Mouse (Mus musculus) liver, adult 10 weeks (tissue): Measurements from ENCODE around the gene Zfp651. TPM values are rescaled to one million over a fixed set of nuclear protein-coding genes. Genes with fewer than 3 reads are reported as not detected.

Source experiments
- polyA plus RNA-seq: library from polyadenylated mRNA; stranded (reverse); fragments of 350-450 nt; fragmentation: Illumina TruSeq; extraction: RNeasy Lipid Tissue Mini Kit (QIAGEN cat#74804); gene quantifications from one replicate; pipeline ENCODE4 v1.2.3, GENCODE M21; 2014; ENCODE audit warnings: low read depth, low replicate concordance

Zfp651 gene
- not detected for polyA plus RNA-seq

DNA sequence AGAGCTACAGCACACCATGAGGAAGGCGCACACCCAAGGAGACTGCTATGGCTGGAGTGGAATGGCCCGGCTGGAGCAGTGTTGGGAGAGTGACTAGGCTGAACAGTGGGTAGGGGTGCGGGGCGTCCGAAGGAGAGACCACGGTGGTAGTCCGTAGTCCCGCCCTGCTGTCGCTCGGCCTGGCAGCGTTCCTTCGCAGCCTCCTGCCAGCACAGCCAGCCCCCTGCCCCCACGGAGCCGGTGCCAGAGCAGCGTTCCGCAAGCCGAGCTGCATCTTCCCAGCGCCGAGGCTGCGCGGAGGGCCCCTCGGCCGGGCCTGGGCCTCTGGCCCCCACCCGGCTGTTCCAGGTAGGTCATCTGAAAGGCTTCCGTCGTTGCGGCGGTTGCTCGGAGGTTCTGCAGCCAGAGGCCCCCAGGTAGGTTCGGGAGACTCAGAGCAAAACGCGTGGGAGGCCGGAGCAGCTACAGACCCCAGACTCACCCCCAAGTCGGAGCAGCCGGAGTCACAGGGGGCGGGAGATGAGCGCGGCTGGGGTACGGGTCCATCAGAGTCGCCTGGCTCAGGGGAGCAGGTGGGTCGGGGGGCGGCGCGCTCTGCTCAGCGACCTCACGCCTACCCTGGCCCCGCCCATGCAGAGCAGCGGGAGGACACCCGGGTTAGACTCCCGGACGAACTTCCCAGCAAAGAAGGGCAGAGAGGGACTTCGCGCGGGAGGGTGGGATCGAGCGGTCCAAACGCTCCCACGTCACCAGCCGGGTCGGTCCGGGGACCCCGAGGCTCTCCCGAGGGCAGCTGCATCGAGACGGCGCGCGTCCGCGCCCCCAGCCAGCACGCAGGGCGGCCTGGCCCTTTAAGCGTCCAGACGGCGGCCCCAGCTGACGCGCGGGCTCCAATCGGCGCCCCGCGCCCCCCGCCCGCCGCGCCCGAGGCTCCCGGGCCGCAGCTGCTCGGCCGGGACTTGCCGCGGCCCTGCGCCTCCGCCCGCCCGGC, at the start of gene Zfp651:
Gene Zfp651 (plus strand): TSS at position 240 of the 991 bp plus-strand sequence.

GRCm38 (mm10) chr9:121709898-121710583, 49.1 kb upstream of the Zfp651 start, which contains the start of gene Ss18l2:
TSS of gene Ss18l2 (plus strand) at chr9:121710329.

DNA sequence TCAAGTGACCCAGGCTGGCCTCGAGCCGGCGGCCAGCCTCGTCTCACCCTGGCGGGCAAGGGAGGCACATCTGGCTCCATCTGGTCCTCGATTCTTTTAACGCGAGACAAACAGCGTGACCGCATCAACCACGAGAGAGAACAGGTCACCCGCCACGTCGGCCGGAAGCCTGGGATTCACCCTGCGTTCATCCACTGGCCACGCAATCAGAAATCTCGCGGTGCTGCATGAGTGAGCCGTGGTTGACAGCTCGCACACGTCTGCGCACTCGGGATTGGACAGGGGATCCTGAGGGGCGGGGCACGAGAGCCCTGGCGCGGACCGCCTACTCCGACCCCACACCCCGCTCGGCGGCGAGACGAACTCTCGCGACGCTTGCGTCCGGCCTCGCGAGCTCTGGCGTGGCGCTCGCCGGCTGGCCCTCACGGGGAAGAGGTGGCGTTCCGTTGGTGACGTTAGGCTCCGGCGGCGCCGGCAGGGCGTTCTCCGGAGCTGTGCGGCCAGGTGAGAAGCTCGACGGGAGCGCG, 40.3 kb upstream of the Zfp651 start, which contains the start of gene Nktr:
Gene Nktr (plus strand): TSS at position 378 of the 527 bp plus-strand sequence.

GRCm38 (mm10) chr9:121777484-121778065, 18.4 kb downstream of the Zfp651 start, which contains the start of gene Klhl40:
TSS of gene Klhl40 (plus strand) at chr9:121777607.

DNA sequence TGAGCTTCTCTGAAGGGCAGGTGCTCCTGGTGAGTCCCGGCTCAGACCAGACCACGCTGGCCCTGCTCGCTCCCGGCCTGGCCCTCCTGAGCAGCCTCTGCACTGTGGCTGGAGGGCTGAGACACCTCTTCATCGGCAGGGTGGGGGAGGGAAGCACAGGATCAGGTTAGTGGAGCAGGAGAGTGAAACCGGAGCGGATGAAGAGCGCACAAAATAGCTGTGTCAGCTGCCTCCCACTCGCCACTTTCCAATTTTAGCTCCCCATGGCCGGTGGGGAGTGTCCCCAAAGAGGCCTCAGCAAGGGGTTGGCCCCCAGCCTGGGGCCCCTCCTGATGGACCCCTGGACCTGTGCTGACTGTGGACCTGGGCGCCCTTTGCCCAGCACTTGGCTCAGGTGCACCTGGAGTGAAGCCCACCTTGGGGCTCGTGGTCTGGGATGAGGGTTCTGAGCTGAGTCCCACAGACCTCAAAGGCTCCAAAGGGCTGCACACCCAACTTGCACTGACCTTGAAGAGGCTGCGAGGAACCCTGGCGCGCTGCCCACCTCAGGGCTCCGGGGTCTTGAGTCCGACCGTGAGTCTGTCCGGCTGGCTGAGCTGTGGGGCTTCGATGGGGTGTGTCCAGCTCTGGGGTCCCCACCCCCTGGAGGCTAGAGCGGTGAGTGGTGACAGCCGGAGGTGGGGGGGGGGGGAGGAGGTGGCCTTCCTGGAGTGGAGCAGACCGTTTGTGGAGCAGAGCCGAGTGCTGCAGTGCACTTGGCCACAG, 32.8 kb downstream of the Zfp651 start, which contains the start of gene Hhatl:
Gene Hhatl (minus strand): TSS at position 751 of the 765 bp plus-strand sequence.

Other genes with a start within 250 kb of the Zfp651 start
- not detected for gene Lyzl4, start 117.2 kb upstream of the Zfp651 start, polyA plus RNA-seq
- gene Vipr1, start 116.6 kb upstream of the Zfp651 start, polyA plus RNA-seq = 3.7 TPM
- gene Sec22c, start 53.8 kb upstream of the Zfp651 start, polyA plus RNA-seq = 4.9 TPM
- 61.1 TPM for gene Ss18l2, start 49.0 kb upstream of the Zfp651 start, polyA plus RNA-seq
- 45.9 TPM for gene Nktr, start 40.2 kb upstream of the Zfp651 start, polyA plus RNA-seq
- not detected for gene Klhl40, start 18.3 kb downstream of the Zfp651 start, polyA plus RNA-seq
- gene Hhatl, start 33.2 kb downstream of the Zfp651 start, polyA plus RNA-seq = not detected
- gene Ccdc13, start 80.1 kb downstream of the Zfp651 start, polyA plus RNA-seq = not detected
- 68.1 TPM for gene Higd1a, start 99.0 kb downstream of the Zfp651 start, polyA plus RNA-seq
- 1.2 TPM for gene Ackr2, start 139.0 kb downstream of the Zfp651 start, polyA plus RNA-seq
- 22.0 TPM for gene Cyp8b1, start 157.0 kb downstream of the Zfp651 start, polyA plus RNA-seq
- 3.1 TPM for gene Fam198a, start 191.7 kb downstream of the Zfp651 start, polyA plus RNA-seq
- not detected for gene Pomgnt2, start 237.8 kb downstream of the Zfp651 start, polyA plus RNA-seq